8 mouse cellular contexts compared by ENCODE assay signal in genomic region chr9:114781526-114782212, GRCm38 (mm10). TPM values are rescaled to one million over a fixed set of nuclear protein-coding genes. Genes with fewer than 3 reads are reported as not detected.
A peak's percentile ranks its signal among the peaks of the same experiment; 100 is the strongest.
DNase-seq lines count a peak whose midpoint lies in the region; ATAC-seq lines count a peak whose summit lies in the region.

Gene Cmtm7, minus strand, starts transcription at chr9:114781856.

- H3K9ac ChIP-seq in hindbrain, embryonic 13.5 days: peak within 1 kb of the TSS; percentile 74
- H3K9ac ChIP-seq in midbrain, embryonic 16.5 days (ENCODE audit: low read depth, low read length): peak within 1 kb of the TSS; percentile 63

- peak within 1 kb of the TSS; percentile 71 for H3K4me3 ChIP-seq in brown adipose tissue, adult 24 weeks (ENCODE audit: insufficient read depth, low read depth, low read length)
- peak within 1 kb of the TSS; percentile 53 for H3K4me3 ChIP-seq in hindbrain, embryonic 13.5 days
- H3K4me3 ChIP-seq in midbrain, embryonic 16.5 days (ENCODE audit: low read depth, low read length): peak within 1 kb of the TSS; percentile 43

- peak; percentile 62 for ATAC-seq in hindbrain, embryonic 13.5 days (ENCODE audit: low FRiP score)
- ATAC-seq in midbrain, embryonic 16.5 days: peak; percentile 46

- DNase-seq in NIH3T3 (ENCODE audit: low read depth): peak; percentile 87
- peak; percentile 66 for DNase-seq in gastrocnemius, adult 18-20 months (ENCODE audit: low spot score)
- peak; percentile 78 for DNase-seq in liver
- peak; percentile 71 to 86 for DNase-seq in spleen, postnatal 4 days (ENCODE audit: low spot score in 2 of 2)
- DNase-seq in frontal cortex, postnatal 36 days (ENCODE audit: low spot score in 2 of 2): no peak

- 1% methylated on average over 54 of the region's 54 CpGs for WGBS in hindbrain, embryonic 13.5 days
- 1% methylated on average over 46 of the region's 54 CpGs for WGBS in midbrain, embryonic 16.5 days

- H3K27ac ChIP-seq in brown adipose tissue, adult 24 weeks (replicated peaks; ENCODE audit: low read depth, low read length): peak within 1 kb of the TSS; percentile 75
- H3K27ac ChIP-seq in hindbrain, embryonic 13.5 days: no peak within 1 kb of the TSS; the same call in 1 of the 2 replicates
- H3K27ac ChIP-seq in midbrain, embryonic 16.5 days (ENCODE audit: low read length): no peak within 1 kb of the TSS; the same call in 1 of the 2 replicates

- H3K9me3 ChIP-seq in hindbrain, embryonic 13.5 days: 0 out of 2 replicates have a peak, but pooled peaks cover under 1% of the 10 kb centered on the region
- no peaks in the 10 kb centered on the region for H3K9me3 ChIP-seq in midbrain, embryonic 16.5 days (replicated peaks; ENCODE audit: control insufficient read depth, low read length, poor library complexity, severe bottlenecking)

- peak within 1 kb of the TSS; percentile 87 for H3K4me2 ChIP-seq in hindbrain, embryonic 13.5 days
- peak within 1 kb of the TSS; percentile 92 for H3K4me2 ChIP-seq in midbrain, embryonic 16.5 days (ENCODE audit: low read length)

- H3K36me3 ChIP-seq in hindbrain, embryonic 13.5 days: no peaks in the 10 kb centered on the region
- no peaks in the 10 kb centered on the region for H3K36me3 ChIP-seq in midbrain, embryonic 16.5 days (ENCODE audit: control insufficient read depth, insufficient read depth, low read length)

- H3K4me1 ChIP-seq in brown adipose tissue, adult 24 weeks (ENCODE audit: control insufficient read depth, insufficient read depth, insufficient read length, low read length): peaks cover 2% of the 10 kb centered on the region; the same call in 1 of the 2 replicates
- peaks cover 31% of the 10 kb centered on the region for H3K4me1 ChIP-seq in hindbrain, embryonic 13.5 days (replicated peaks)
- H3K4me1 ChIP-seq in midbrain, embryonic 16.5 days (ENCODE audit: control insufficient read depth, insufficient read depth, low read length): peaks cover 14% of the 10 kb centered on the region

- H3K27me3 ChIP-seq in hindbrain, embryonic 13.5 days: peaks cover 21% of the 10 kb centered on the region
- no peaks in the 10 kb centered on the region for H3K27me3 ChIP-seq in midbrain, embryonic 16.5 days (ENCODE audit: control insufficient read depth, insufficient read depth, low read depth, low read length)

RNA-seq across cellular contexts. Expression of gene Cmtm7, which starts in this region (rescaled TPM):
- 1.9 and 7.8 TPM in 2 replicates for polyA plus RNA-seq in brown adipose tissue, adult 24 weeks (2012; ENCODE audit: insufficient read depth, insufficient read length, missing spikeins)
- 1 to 10 TPM; 3.7 to 7.0 TPM for total RNA-seq in gastrocnemius, adult 18-20 months (2021)
- 18.3 and 19.1 TPM in 2 replicates for polyA plus RNA-seq in hindbrain, embryonic 13.5 days (2015; fragmentation: Nextera tagmentation; extraction: Ambion mirVana)
- polyA plus RNA-seq in midbrain, embryonic 16.5 days (2015; fragmentation: Nextera tagmentation; extraction: Ambion mirVana): 7.2 and 10.4 TPM in 2 replicates

Comparison
In these comparisons a context has a peak if more than half of its experiments do, and no peak if none do; other contexts are left out.
1. DNase-seq: peak in NIH3T3 (single experiment), gastrocnemius, adult 18-20 months (single experiment), liver (single experiment) and spleen, postnatal 4 days (2 of 2); none in frontal cortex, postnatal 36 days (0 of 2).
2. Peak in every context shown above with its lines, with median percentiles within 50 percentile points of each other: H3K4me3 ChIP-seq.